Mouse (Mus musculus): ENCODE measurements around the gene Cnot8. TPM values are rescaled to one million over a fixed set of nuclear protein-coding genes. Genes with fewer than 3 reads are reported as not detected.
"Not testable (repeated sequence)": the region's sequence is repeated elsewhere in the genome, so short reads cannot be mapped to it uniquely, and the experiment has no call there.

The Cnot8 gene
- polyA plus RNA-seq, 1 experiment from 2014 or later = 103 TPM

DNA sequence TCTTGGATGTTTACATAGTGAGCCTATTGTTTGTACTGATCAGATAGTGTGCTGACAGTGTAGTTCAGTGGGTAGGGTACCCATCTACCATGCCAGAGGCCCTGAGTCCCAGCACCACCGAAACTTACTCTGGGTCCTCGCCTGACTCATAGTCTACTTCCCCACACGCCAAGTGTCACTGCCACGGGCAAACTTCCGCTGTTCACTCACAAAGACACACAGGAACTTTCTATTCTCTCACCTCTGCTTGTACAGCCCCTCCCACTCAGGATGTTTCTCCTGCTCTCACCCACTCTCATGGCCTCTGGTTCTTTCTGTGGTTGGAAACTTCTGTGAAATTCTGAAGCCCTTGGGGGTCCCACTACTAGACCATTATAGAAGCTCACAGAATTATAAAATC is 7.8 kb upstream of the Cnot8 start:
- DNase-seq (ENCODE audit: low spot score) = no peak
- Histone ChIP-seq H3K27me3 (ENCODE audit: low read depth, poor library complexity, severe bottlenecking) (peaks cover 40% of the 10 kb centered on the region), H3K9me3 (replicated peaks) (no peaks in the 10 kb centered on the region), H3K27ac (replicated peaks) (no peak overlapping the region), H3K4me3 (no peak overlapping the region), H3K4me1 (peaks cover 34% of the 10 kb centered on the region), H3K36me3 (no peaks in the 10 kb centered on the region)
- WGBS = 86% methylated on average over 5 of the region's 5 CpGs

DNA sequence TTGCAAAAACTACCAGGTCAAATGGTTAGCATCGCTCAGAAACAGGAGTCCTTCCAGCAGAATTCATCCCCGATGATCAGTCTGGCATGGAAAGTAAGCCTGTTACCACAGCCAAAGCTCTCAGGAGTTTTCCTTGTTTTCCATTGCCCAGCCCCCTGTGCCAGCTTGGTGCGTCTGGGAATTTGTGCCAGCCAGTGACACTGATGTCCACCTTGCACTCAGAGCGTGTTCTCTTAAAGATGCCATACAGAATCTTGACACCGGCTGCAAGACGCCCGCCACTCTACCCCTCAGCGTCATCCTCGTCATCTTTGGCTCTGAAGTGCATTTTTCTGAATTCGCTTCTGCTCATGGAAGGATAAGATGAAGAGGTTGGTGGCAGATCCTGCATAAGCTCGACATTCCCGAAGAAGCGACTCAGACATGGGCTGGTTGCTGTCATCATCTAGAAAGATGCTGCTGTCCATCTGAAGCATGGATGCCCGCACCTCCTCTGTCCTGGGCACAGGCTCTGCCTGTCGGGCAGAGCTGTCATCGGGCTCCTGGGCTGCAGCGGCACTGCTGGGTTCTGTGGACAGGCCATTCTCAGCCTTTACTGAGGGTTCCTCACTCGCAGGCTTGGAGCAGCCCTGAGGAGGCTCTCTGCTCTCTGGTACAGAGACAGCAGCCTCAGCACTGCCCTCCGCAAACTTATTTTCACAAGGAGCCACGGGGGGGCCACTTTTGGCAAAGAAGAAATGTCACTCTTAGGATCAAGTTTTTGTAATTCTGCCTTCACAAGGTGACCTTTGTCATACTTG is 6.9 kb upstream of the Cnot8 start:
- Histone ChIP-seq H3K36me3 (no peaks in the 10 kb centered on the region), H3K4me1 (peaks cover 34% of the 10 kb centered on the region), H3K27ac (replicated peaks) (no peak overlapping the region), H3K4me3 (peak overlapping the region; percentile 56), H3K9me3 (replicated peaks) (no peaks in the 10 kb centered on the region), H3K27me3 (ENCODE audit: low read depth, poor library complexity, severe bottlenecking) (peaks cover 40% of the 10 kb centered on the region)
- WGBS = 53% methylated on average over 20 of the region's 20 CpGs
- peak; percentile 30 for DNase-seq (ENCODE audit: low spot score)

DNA sequence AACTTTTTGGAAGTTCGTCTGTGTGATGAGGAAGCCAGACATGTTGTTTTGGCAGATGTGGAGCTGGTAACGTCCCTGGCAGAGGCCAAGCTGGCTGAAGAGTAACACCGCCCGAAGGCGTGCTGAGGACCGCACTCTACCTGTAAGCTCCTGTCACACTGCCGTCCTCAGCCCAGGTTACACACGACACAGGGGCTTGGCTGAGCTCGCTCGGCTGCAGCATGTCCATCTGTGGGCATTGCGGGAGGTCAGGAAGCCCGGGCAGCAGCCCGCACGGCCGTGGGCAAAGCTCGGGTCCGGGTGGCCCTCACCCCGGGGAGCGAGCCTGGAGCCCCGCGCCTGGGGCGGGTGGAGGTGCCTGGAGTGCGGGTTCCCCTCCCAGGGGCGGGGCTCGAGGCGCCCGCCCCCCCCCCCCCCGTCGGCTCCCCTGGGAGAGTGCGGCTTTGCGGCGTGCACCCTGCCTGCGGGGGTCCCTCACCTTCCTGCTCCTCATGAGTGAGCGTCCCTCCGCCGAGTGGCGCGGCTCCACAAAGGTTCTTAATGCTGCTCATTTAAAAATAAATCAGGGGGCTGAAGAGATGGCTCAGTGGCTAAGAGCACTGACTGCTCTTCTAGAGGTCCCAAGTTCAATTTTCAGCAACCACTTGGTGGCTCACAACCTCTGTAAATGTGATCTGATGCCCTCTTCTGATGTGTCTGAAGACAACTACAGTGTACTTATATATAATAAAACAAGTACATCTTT is 6.2 kb upstream of the Cnot8 start:
- Histone ChIP-seq H3K27ac (replicated peaks) (peak overlapping the region; percentile 38; the same call in 1 of the 2 replicates), H3K4me3 (peak overlapping the region; percentile 56), H3K4me1 (peaks cover 32% of the 10 kb centered on the region), H3K27me3 (ENCODE audit: low read depth, poor library complexity, severe bottlenecking) (peaks cover 40% of the 10 kb centered on the region), H3K36me3 (no peaks in the 10 kb centered on the region), H3K9me3 (replicated peaks) (no peaks in the 10 kb centered on the region)
- WGBS = 2% methylated on average over 36 of the region's 38 CpGs
- DNase-seq (ENCODE audit: low spot score) = peak; percentile 26

DNA sequence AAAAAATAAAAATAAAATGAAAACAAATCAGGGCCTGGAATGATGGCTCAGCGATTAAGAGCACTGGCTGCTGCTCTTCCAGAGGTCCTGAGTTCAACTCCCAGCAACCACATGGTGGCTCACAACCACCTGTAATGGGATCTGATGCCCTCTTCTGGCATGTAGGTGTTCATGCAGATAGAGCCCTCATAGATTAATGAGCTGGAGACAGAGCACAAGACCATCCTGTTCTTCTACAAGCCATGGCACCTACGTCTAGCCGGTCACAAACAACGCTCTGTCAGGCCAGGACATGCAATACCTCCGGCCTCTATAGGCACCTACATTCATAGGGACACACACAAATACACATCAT is 5.6 kb upstream of the Cnot8 start:
- WGBS = 71% methylated on average over 5 of the region's 5 CpGs
- Histone ChIP-seq H3K4me3 (peak overlapping the region; percentile 56; the same call in 1 of the 2 replicates), H3K27me3 (ENCODE audit: low read depth, poor library complexity, severe bottlenecking) (peaks cover 40% of the 10 kb centered on the region), H3K4me1 (peaks cover 32% of the 10 kb centered on the region)
- not testable (repeated sequence) for DNase-seq (ENCODE audit: low spot score); H3K27ac ChIP-seq (replicated peaks); H3K36me3 ChIP-seq; H3K9me3 ChIP-seq (replicated peaks)

DNA sequence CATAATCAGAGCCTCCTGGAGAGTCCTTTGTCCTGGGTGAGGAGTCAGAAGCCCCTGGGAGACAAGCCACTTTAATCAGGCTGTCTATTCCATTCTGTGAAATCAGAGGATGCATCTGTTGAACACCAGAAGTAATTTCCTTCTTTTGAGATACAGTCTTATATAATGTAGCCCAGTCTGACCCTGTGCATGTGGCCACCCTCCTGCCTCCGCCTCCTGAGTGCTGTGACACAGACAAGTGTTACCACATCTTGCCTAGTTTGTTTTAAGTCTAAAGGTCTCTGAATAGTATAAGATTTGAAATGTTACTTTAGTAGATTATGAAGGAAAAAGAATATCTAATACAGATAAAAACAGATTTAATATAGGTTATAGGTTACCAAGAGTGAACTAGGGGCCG is 3.9 kb upstream of the Cnot8 start:
- Histone ChIP-seq H3K36me3 (no peaks in the 10 kb centered on the region), H3K9me3 (replicated peaks) (no peaks in the 10 kb centered on the region), H3K27me3 (ENCODE audit: low read depth, poor library complexity, severe bottlenecking) (peaks cover 40% of the 10 kb centered on the region), H3K4me1 (peaks cover 29% of the 10 kb centered on the region), H3K4me3 (no peak overlapping the region), H3K27ac (replicated peaks) (no peak overlapping the region)
- WGBS = 95% methylated on average over 2 of the region's 2 CpGs
- no peak for DNase-seq (ENCODE audit: low spot score)

GRCm38 (mm10) chr11:58101194-58101720 is 2.7 kb upstream of the Cnot8 start:
- Histone ChIP-seq H3K9me3 (replicated peaks) (no peaks in the 10 kb centered on the region), H3K4me1 (peaks cover 34% of the 10 kb centered on the region), H3K27me3 (ENCODE audit: low read depth, poor library complexity, severe bottlenecking) (peaks cover 31% of the 10 kb centered on the region), H3K36me3 (no peaks in the 10 kb centered on the region), H3K4me3 (no peak overlapping the region), H3K27ac (replicated peaks) (no peak overlapping the region)
- DNase-seq (ENCODE audit: low spot score) = no peak
- 81% methylated on average over 4 of the region's 4 CpGs for WGBS

GRCm38 (mm10) chr11:58102146-58102545 is 1.8 kb upstream of the Cnot8 start:
- Histone ChIP-seq H3K27me3 (ENCODE audit: low read depth, poor library complexity, severe bottlenecking) (peaks cover 22% of the 10 kb centered on the region), H3K9me3 (replicated peaks) (no peaks in the 10 kb centered on the region), H3K36me3 (no peaks in the 10 kb centered on the region), H3K4me1 (peaks cover 35% of the 10 kb centered on the region), H3K4me3 (no peak overlapping the region), H3K27ac (replicated peaks) (no peak overlapping the region)
- WGBS = 89% methylated on average over 3 of the region's 3 CpGs
- DNase-seq (ENCODE audit: low spot score) = no peak

- H3K27ac ChIP-seq (replicated peaks) = peak overlapping the region; percentile 95
- no peak for DNase-seq (ENCODE audit: low spot score)
- 0 out of 2 replicates have a peak, but pooled peaks cover under 1% of the 10 kb centered on the region for H3K36me3 ChIP-seq
- WGBS = 85% methylated on average over 9 of the region's 9 CpGs
- H3K9me3 ChIP-seq (replicated peaks) = no peaks in the 10 kb centered on the region
- H3K27me3 ChIP-seq (ENCODE audit: low read depth, poor library complexity, severe bottlenecking) = peaks cover 16% of the 10 kb centered on the region
- peak overlapping the region; percentile 88 for H3K4me3 ChIP-seq
- peaks cover 32% of the 10 kb centered on the region for H3K4me1 ChIP-seq
Measured at GRCm38 (mm10) chr11:58102581-58103343, 1.2 kb upstream of the Cnot8 start.

DNA sequence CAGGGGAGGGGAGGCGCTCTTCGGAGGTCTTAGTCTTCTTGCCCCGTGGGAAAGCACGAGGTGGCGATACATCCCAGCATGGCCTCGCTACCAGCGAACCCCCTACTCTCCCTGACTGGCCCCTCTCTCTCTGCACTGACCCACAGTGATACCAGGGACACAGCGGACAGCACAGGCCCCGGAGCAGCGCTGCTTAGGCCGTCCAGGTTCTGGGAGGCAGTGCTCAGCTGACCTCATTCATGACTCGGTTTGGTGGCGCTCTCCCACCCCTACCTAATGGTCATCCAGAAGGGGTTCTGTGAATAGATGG is 654 bp upstream of the Cnot8 start:
- Histone ChIP-seq H3K27me3 (ENCODE audit: low read depth, poor library complexity, severe bottlenecking) (peaks cover 10% of the 10 kb centered on the region), H3K36me3 (peaks cover 6% of the 10 kb centered on the region), H3K4me3 (peak overlapping the region; percentile 88), H3K4me1 (peaks cover 29% of the 10 kb centered on the region), H3K9me3 (replicated peaks) (no peaks in the 10 kb centered on the region), H3K27ac (replicated peaks) (peak overlapping the region; percentile 95)
- no peak for DNase-seq (ENCODE audit: low spot score)
- WGBS = 58% methylated on average over 13 of the region's 13 CpGs

- DNase-seq (ENCODE audit: low spot score) = peak; percentile 67
Measured at GRCm38 (mm10) chr11:58104351-58104791, 418 bp downstream of the Cnot8 start.

DNA sequence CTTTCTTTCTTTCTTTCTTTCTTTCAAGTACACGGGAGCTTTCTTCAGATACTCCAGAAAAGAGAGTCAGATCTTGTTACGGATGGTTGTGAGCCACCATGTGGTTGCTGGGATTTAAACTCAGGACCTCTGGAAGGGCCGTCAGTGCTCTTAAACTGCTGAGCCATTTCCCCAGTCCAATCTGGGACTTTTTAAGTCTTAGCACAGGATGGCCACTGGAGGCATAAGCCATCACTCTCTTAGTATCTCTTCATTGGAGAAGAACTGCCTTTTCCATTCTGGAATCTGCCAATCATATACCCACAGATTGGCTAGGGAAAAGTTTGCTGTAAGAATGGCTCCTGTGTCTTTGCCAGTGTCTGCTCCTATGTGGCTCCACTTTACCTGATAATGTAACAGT is 3.1 kb downstream of the Cnot8 start:
- Histone ChIP-seq H3K9me3 (replicated peaks) (no peaks in the 10 kb centered on the region), H3K27ac (replicated peaks) (no peak overlapping the region), H3K4me1 (peaks cover 29% of the 10 kb centered on the region), H3K36me3 (peaks cover 35% of the 10 kb centered on the region), H3K4me3 (no peak overlapping the region), H3K27me3 (ENCODE audit: low read depth, poor library complexity, severe bottlenecking) (no peaks in the 10 kb centered on the region)
- 65% methylated on average over 3 of the region's 3 CpGs for WGBS
- no peak for DNase-seq (ENCODE audit: low spot score)

More at GRCm38 (mm10) chr11:58104351-58104791, 418 bp downstream of the Cnot8 start:
- H3K4me3 ChIP-seq = peak overlapping the region; percentile 88
- peaks cover 29% of the 10 kb centered on the region for H3K4me1 ChIP-seq
- no peaks in the 10 kb centered on the region for H3K9me3 ChIP-seq (replicated peaks)
- WGBS = under 1% methylated on average over 24 of the region's 24 CpGs
- H3K36me3 ChIP-seq = peaks cover 9% of the 10 kb centered on the region
- peak overlapping the region; percentile 95 for H3K27ac ChIP-seq (replicated peaks)
- H3K27me3 ChIP-seq (ENCODE audit: low read depth, poor library complexity, severe bottlenecking) = no peaks in the 10 kb centered on the region

DNA sequence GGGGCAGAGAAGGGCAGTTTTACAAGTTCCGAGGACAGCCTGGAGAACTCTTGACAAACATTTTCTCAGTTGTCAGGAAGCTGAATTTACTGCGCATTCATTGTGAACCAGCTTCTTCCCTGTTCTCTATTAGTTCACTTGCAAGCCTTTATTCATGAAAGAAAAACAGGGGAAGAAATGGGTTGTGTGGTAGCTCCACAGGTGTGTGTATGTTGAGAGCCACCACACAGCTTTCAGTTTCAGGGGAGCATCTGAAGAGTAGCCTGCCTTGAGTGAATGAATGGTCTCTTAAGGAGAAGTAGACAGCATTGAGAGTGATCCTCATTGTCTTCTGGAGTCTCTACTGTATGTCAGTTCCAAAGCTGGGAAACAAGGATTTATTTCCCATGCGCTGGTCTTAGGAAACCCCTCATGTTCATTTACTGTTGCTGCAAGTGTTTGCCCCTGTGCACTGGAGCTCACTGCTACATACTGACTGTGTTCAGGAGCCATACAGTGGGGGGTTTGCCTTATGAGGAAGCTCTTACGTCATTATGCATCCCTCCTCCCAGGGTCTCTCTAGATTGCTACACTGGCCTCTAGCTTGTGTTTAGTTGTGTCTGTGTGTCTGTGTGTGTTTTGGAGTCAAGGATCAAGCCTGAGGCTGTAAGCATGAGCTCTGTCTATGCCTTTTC is 3.8 kb downstream of the Cnot8 start:
- no peaks in the 10 kb centered on the region for H3K9me3 ChIP-seq (replicated peaks)
- DNase-seq (ENCODE audit: low spot score) = no peak
- peaks cover 26% of the 10 kb centered on the region for H3K4me1 ChIP-seq
- no peaks in the 10 kb centered on the region for H3K27me3 ChIP-seq (ENCODE audit: low read depth, poor library complexity, severe bottlenecking)
- WGBS = 89% methylated on average over 4 of the region's 4 CpGs
- no peak overlapping the region for H3K4me3 ChIP-seq
- peaks cover 43% of the 10 kb centered on the region for H3K36me3 ChIP-seq
- no peak overlapping the region for H3K27ac ChIP-seq (replicated peaks)

All from midbrain, embryonic 10.5 days (tissue).